Mouse (Mus musculus) ES-Bruce4 (cell line): ENCODE measurements around the gene Wnt3a. TPM values are rescaled to one million over a fixed set of nuclear protein-coding genes. Genes with fewer than 3 reads are reported as not detected.

Experiments used
- H3K27ac ChIP-seq: 2 replicates; pipeline ENCODE4 v1.5.1; 2012; ENCODE audit warnings: low read length, inconsistent platforms; ENCODE audit not compliant: insufficient read depth
- H3K27me3 ChIP-seq: 2 replicates; pipeline ENCODE4 v1.6.1; 2012; ENCODE audit warnings: mild to moderate bottlenecking, low read length, inconsistent platforms; ENCODE audit not compliant: control insufficient read depth, poor library complexity, insufficient read depth, severe bottlenecking
- H3K36me3 ChIP-seq: 2 replicates; pipeline ENCODE4 v1.6.1; 2012; ENCODE audit warnings: inconsistent platforms, mild to moderate bottlenecking, low read length, moderate library complexity; ENCODE audit not compliant: control insufficient read depth, poor library complexity, insufficient read depth, severe bottlenecking
- H3K4me1 ChIP-seq: one replicate; pipeline ENCODE4 v1.8.1; 2011; ENCODE audit warnings: low read length; ENCODE audit not compliant: control insufficient read depth, insufficient read depth
- H3K4me3 ChIP-seq: 2 replicates; pipeline ENCODE4 v1.5.1; 2011; ENCODE audit warnings: low read depth, mild to moderate bottlenecking, low read length
- H3K9ac ChIP-seq: 2 replicates; pipeline ENCODE4 v1.6.1; 2012; ENCODE audit warnings: low read depth, mild to moderate bottlenecking, inconsistent platforms; ENCODE audit not compliant: poor library complexity, severe bottlenecking
- H3K9me3 ChIP-seq: replicated peaks from 2 replicates; pipeline ENCODE4 v1.6.1; 2012; ENCODE audit warnings: mild to moderate bottlenecking, low read length, inconsistent platforms; ENCODE audit not compliant: control insufficient read depth, poor library complexity, insufficient read depth, severe bottlenecking
- CTCF ChIP-seq: IDR thresholded peaks from one replicate; pipeline ENCODE4 v1.8.1; 2011; ENCODE audit warnings: low read depth, low read length
- EP300 ChIP-seq: IDR thresholded peaks from 2 replicates; pipeline ENCODE4 v1.6.1; 2011; ENCODE audit warnings: low read depth, low read length; ENCODE audit not compliant: insufficient read depth
- POLR2A ChIP-seq: IDR thresholded peaks from one replicate; pipeline ENCODE4 v1.8.1; 2011; ENCODE audit warnings: low read length; ENCODE audit not compliant: insufficient read depth
- polyA plus RNA-seq: library from polyadenylated mRNA; stranded (reverse); fragments of >200 nt; gene quantifications from 2 replicates; pipeline ENCODE4 v1.2.4, GENCODE M21; 2011; ENCODE audit warnings: low read depth; ENCODE audit not compliant: missing spikeins, insufficient read depth, insufficient read length

The Wnt3a gene
- polyA plus RNA-seq, 1 experiment = 0.36 TPM

GRCm38 (mm10) chr11:59278047-59278446 lies 12.5 kb downstream of the Wnt3a start:
- Histone ChIP-seq H3K27ac (no peak overlapping the region), H3K9me3 (no peaks in the 10 kb centered on the region), H3K27me3 (no peaks in the 10 kb centered on the region), H3K4me1 (peaks cover 5% of the 10 kb centered on the region), H3K9ac (no peak overlapping the region), H3K4me3 (no peak overlapping the region), H3K36me3 (no peaks in the 10 kb centered on the region)
- TF ChIP-seq POLR2A (no peak), CTCF (no peak), EP300 (no peak)

GRCm38 (mm10) chr11:59276877-59277276 lies 13.7 kb downstream of the Wnt3a start:
- Histone ChIP-seq H3K9ac (no peak overlapping the region), H3K4me3 (no peak overlapping the region), H3K27ac (no peak overlapping the region), H3K4me1 (peaks cover 5% of the 10 kb centered on the region), H3K36me3 (no peaks in the 10 kb centered on the region), H3K9me3 (no peaks in the 10 kb centered on the region), H3K27me3 (no peaks in the 10 kb centered on the region)
- TF ChIP-seq EP300 (no peak), POLR2A (no peak), CTCF (no peak)

- H3K27me3 ChIP-seq = no peaks in the 10 kb centered on the region
- TF ChIP-seq POLR2A (no peak), EP300 (no peak), CTCF (no peak)
Observed at GRCm38 (mm10) chr11:59274184-59274583, 16.4 kb downstream of the Wnt3a start.

GRCm38 (mm10) chr11:59266727-59267126 lies 23.8 kb downstream of the Wnt3a start:
- Histone ChIP-seq H3K36me3 (no peaks in the 10 kb centered on the region), H3K9ac (no peak overlapping the region), H3K4me3 (no peak overlapping the region), H3K27ac (no peak overlapping the region), H3K4me1 (peaks cover 2% of the 10 kb centered on the region), H3K9me3 (no peaks in the 10 kb centered on the region), H3K27me3 (0 out of 2 replicates have a peak, but pooled peaks cover 3% of the 10 kb centered on the region)
- TF ChIP-seq POLR2A = no peak

More at GRCm38 (mm10) chr11:59274184-59274583, 16.4 kb downstream of the Wnt3a start:
- H3K27ac ChIP-seq = no peak overlapping the region
- H3K9me3 ChIP-seq = no peaks in the 10 kb centered on the region
- H3K9ac ChIP-seq = no peak overlapping the region
- H3K36me3 ChIP-seq = no peaks in the 10 kb centered on the region
- no peaks in the 10 kb centered on the region for H3K4me1 ChIP-seq
- H3K4me3 ChIP-seq = no peak overlapping the region

- Histone ChIP-seq H3K36me3 (no peaks in the 10 kb centered on the region), H3K9me3 (no peaks in the 10 kb centered on the region), H3K9ac (no peak overlapping the region), H3K27me3 (0 out of 2 replicates have a peak, but pooled peaks cover 3% of the 10 kb centered on the region), H3K4me1 (peaks cover 2% of the 10 kb centered on the region), H3K4me3 (no peak overlapping the region), H3K27ac (no peak overlapping the region)
- no peak for TF ChIP-seq CTCF
- TF ChIP-seq EP300 = peak; percentile 58; the same call in 1 of the 2 replicates
Observed at GRCm38 (mm10) chr11:59265154-59265813, 25.3 kb downstream of the Wnt3a start.

GRCm38 (mm10) chr11:59264593-59264992 lies 26.0 kb downstream of the Wnt3a start:
- Histone ChIP-seq H3K27me3 (0 out of 2 replicates have a peak, but pooled peaks cover 3% of the 10 kb centered on the region), H3K36me3 (no peaks in the 10 kb centered on the region), H3K9ac (peak overlapping the region; percentile 65; the same call in 1 of the 2 replicates), H3K4me3 (no peak overlapping the region), H3K4me1 (peaks cover 2% of the 10 kb centered on the region), H3K27ac (no peak overlapping the region), H3K9me3 (no peaks in the 10 kb centered on the region)
- TF ChIP-seq POLR2A = no peak
- TF ChIP-seq EP300 = no peak
- TF ChIP-seq CTCF = no peak
